Mouse (Mus musculus) intestine, postnatal 0 days (tissue): ENCODE results near the gene Sec16b. TPM values are rescaled to one million over a fixed set of nuclear protein-coding genes. Genes with fewer than 3 reads are reported as not detected.

ENCODE experiments used
- ATAC-seq: fragments of 200-750 bp; cut with Nextera tagmentation; 2 replicates; pipeline ENCODE4 v1.8.0; 2017; ENCODE audit warnings: mild to moderate bottlenecking, moderate TSS enrichment, moderate library complexity
- H3K27ac ChIP-seq: fragments of 300-500 bp; sonication (generic); 2 replicates; pipeline ENCODE4 v1.5.1; 2014; ENCODE audit warnings: mild to moderate bottlenecking, low read depth, low read length, moderate library complexity
- H3K27me3 ChIP-seq: fragments of 300-500 bp; sonication (generic); replicated peaks from 2 replicates; pipeline ENCODE4 v1.6.1; 2014; ENCODE audit warnings: low read length, mixed read lengths; ENCODE audit not compliant: control insufficient read depth, insufficient read depth
- H3K36me3 ChIP-seq: fragments of 300-500 bp; sonication (generic); 2 replicates; pipeline ENCODE4 v1.6.1; 2014; ENCODE audit warnings: mild to moderate bottlenecking, moderate library complexity; ENCODE audit not compliant: control insufficient read depth, insufficient read depth
- H3K4me1 ChIP-seq: fragments of 300-500 bp; sonication (generic); replicated peaks from 2 replicates; pipeline ENCODE4 v1.6.1; 2014; ENCODE audit warnings: antibody characterized with exemption, low read length, mixed read lengths; ENCODE audit not compliant: control insufficient read depth, insufficient read depth
- H3K4me2 ChIP-seq: fragments of 300-500 bp; sonication (generic); replicated peaks from 2 replicates; pipeline ENCODE4 v1.6.1; 2014; ENCODE audit warnings: low read depth, mild to moderate bottlenecking, moderate library complexity
- H3K4me3 ChIP-seq: fragments of 300-500 bp; sonication (generic); 2 replicates; pipeline ENCODE4 v1.5.1; 2014; ENCODE audit warnings: low read depth, low read length
- H3K9ac ChIP-seq: fragments of 300-500 bp; sonication (generic); 2 replicates; pipeline ENCODE4 v1.6.1; 2014; ENCODE audit warnings: mild to moderate bottlenecking, low read depth, low read length
- H3K9me3 ChIP-seq: fragments of 300-500 bp; sonication (generic); 2 replicates; pipeline ENCODE4 v1.6.1; 2016; ENCODE audit warnings: mixed run types; ENCODE audit not compliant: control insufficient read depth
- CTCF ChIP-seq: sonication (generic); IDR thresholded peaks from 2 replicates; pipeline ENCODE4 v1.5.1; 2016; ENCODE audit warnings: low read depth, mild to moderate bottlenecking, control low read depth, antibody characterized with exemption, moderate library complexity
- WGBS: fragments of 180-500 bp; shearing (Covaris S2); extraction: QIAGEN DNeasy Blood & Tissue Kit; methylation state at CpG from one replicate; pipeline ENCODE4 v1.1.7; 2014; 5-methylcytosine and 5-hydroxymethylcytosine counted together
- polyA plus RNA-seq: library from polyadenylated mRNA; unstranded; fragments of >200 nt; fragmentation: Nextera tagmentation; extraction: Ambion mirVana; gene quantifications from 2 replicates; pipeline ENCODE4 v1.2.1, GENCODE M21; 2015

Gene Sec16b
- polyA plus RNA-seq, 1 experiment from 2014 or later: 28.6 TPM

- Histone ChIP-seq H3K27me3 (no peaks in the 10 kb centered on the region), H3K4me3 (no peak overlapping the region), H3K27ac (no peak overlapping the region), H3K36me3 (peaks cover 58% of the 10 kb centered on the region), H3K9ac (no peak overlapping the region), H3K4me2 (no peak overlapping the region), H3K9me3 (no peaks in the 10 kb centered on the region), H3K4me1 (peaks cover 6% of the 10 kb centered on the region; the same call in 1 of the 2 replicates)
- no peak for ATAC-seq
- 85% methylated on average over 6 of the region's 6 CpGs for WGBS
- no peak for TF ChIP-seq CTCF
Observed at GRCm38 (mm10) chr1:157559986-157560385, 53.5 kb downstream of the Sec16b start.

- Histone ChIP-seq H3K27me3 (no peaks in the 10 kb centered on the region), H3K4me1 (peaks cover 6% of the 10 kb centered on the region; the same call in 1 of the 2 replicates), H3K27ac (no peak overlapping the region), H3K9me3 (no peaks in the 10 kb centered on the region), H3K4me3 (no peak overlapping the region), H3K4me2 (no peak overlapping the region; the same call in 1 of the 2 replicates), H3K9ac (no peak overlapping the region), H3K36me3 (peaks cover 59% of the 10 kb centered on the region)
- WGBS: 32% methylated on average over 8 of the region's 8 CpGs
- peak; percentile 79 for ATAC-seq
- TF ChIP-seq CTCF: peak; percentile 77
Observed at GRCm38 (mm10) chr1:157560654-157561386, 54.3 kb downstream of the Sec16b start.

GRCm38 (mm10) chr1:157567819-157568218 is 61.3 kb downstream of the Sec16b start:
- Histone ChIP-seq H3K9me3 (no peaks in the 10 kb centered on the region), H3K9ac (no peak overlapping the region), H3K4me3 (no peak overlapping the region), H3K27me3 (no peaks in the 10 kb centered on the region), H3K36me3 (peaks cover 30% of the 10 kb centered on the region), H3K4me2 (no peak overlapping the region), H3K4me1 (no peaks in the 10 kb centered on the region), H3K27ac (no peak overlapping the region)
- no peak for TF ChIP-seq CTCF
- no peak for ATAC-seq
- WGBS: 86% methylated on average over 8 of the region's 8 CpGs

GRCm38 (mm10) chr1:157569263-157570090 is 62.9 kb downstream of the Sec16b start:
- H3K9me3 ChIP-seq: no peaks in the 10 kb centered on the region
- H3K4me2 ChIP-seq: no peak overlapping the region
- no peak for TF ChIP-seq CTCF
- peaks cover 26% of the 10 kb centered on the region for H3K36me3 ChIP-seq
- H3K4me1 ChIP-seq: no peaks in the 10 kb centered on the region
- no peak overlapping the region for H3K4me3 ChIP-seq
- 92% methylated on average over 5 of the region's 5 CpGs for WGBS
- ATAC-seq: no peak
- no peak overlapping the region for H3K9ac ChIP-seq
- H3K27ac ChIP-seq: no peak overlapping the region
- H3K27me3 ChIP-seq: no peaks in the 10 kb centered on the region

GRCm38 (mm10) chr1:157575316-157575715 is 68.8 kb downstream of the Sec16b start:
- Histone ChIP-seq H3K4me2 (no peak overlapping the region), H3K9ac (no peak overlapping the region), H3K4me1 (no peaks in the 10 kb centered on the region), H3K27me3 (no peaks in the 10 kb centered on the region), H3K9me3 (no peaks in the 10 kb centered on the region), H3K4me3 (no peak overlapping the region), H3K27ac (no peak overlapping the region), H3K36me3 (no peaks in the 10 kb centered on the region)
- ATAC-seq: no peak
- 87% methylated on average over 3 of the region's 3 CpGs for WGBS
- TF ChIP-seq CTCF: no peak

- H3K36me3 ChIP-seq: no peaks in the 10 kb centered on the region
- H3K4me1 ChIP-seq: no peaks in the 10 kb centered on the region
Observed at GRCm38 (mm10) chr1:157578336-157578735, 71.8 kb downstream of the Sec16b start.

More at GRCm38 (mm10) chr1:157578336-157578735, 71.8 kb downstream of the Sec16b start:
- ATAC-seq: no peak
- TF ChIP-seq CTCF: no peak
- Histone ChIP-seq H3K4me3 (no peak overlapping the region), H3K4me2 (no peak overlapping the region), H3K27me3 (no peaks in the 10 kb centered on the region), H3K9ac (no peak overlapping the region), H3K27ac (no peak overlapping the region), H3K9me3 (no peaks in the 10 kb centered on the region)
- WGBS: 86% methylated on average over 8 of the region's 8 CpGs
